Mouse (Mus musculus): ENCODE measurements around the gene Wdr44. TPM values are rescaled to one million over a fixed set of nuclear protein-coding genes. Genes with fewer than 3 reads are reported as not detected.
"Not testable (repeated sequence)": the region's sequence is repeated elsewhere in the genome, so short reads cannot be mapped to it uniquely, and the experiment has no call there.

The Wdr44 gene
- polyA plus RNA-seq, 1 experiment from 2014 or later: 11.1 TPM

GRCm38 (mm10) chrX:23699023-23699422 lies 6.2 kb downstream of the Wdr44 start:
- no peak for ATAC-seq (ENCODE audit: low FRiP score)
- Histone ChIP-seq H3K27ac (no peak overlapping the region), H3K4me1 (no peaks in the 10 kb centered on the region), H3K4me3 (replicated peaks) (no peak overlapping the region), H3K9ac (no peak overlapping the region), H3K36me3 (replicated peaks) (no peaks in the 10 kb centered on the region), H3K9me3 (no peaks in the 10 kb centered on the region), H3K4me2 (no peak overlapping the region), H3K27me3 (no peaks in the 10 kb centered on the region)
- whole genome bisulfite sequencing: 91% methylated on average over 1 of the region's 1 CpGs

GRCm38 (mm10) chrX:23717247-23717646 lies 24.4 kb downstream of the Wdr44 start:
- 84% methylated on average over 1 of the region's 1 CpGs for WGBS
- no peaks in the 10 kb centered on the region for H3K36me3 ChIP-seq (replicated peaks)
- no peak overlapping the region for H3K4me3 ChIP-seq (replicated peaks)
- H3K9ac ChIP-seq: no peak overlapping the region
- H3K27me3 ChIP-seq: no peaks in the 10 kb centered on the region
- no peaks in the 10 kb centered on the region for H3K4me1 ChIP-seq
- H3K9me3 ChIP-seq: no peaks in the 10 kb centered on the region
- no peak for ATAC-seq (ENCODE audit: low FRiP score)
- H3K27ac ChIP-seq: no peak overlapping the region
- H3K4me2 ChIP-seq: no peak overlapping the region

GRCm38 (mm10) chrX:23727463-23727862 lies 34.6 kb downstream of the Wdr44 start:
- Histone ChIP-seq H3K36me3 (replicated peaks) (no peaks in the 10 kb centered on the region), H3K9ac (no peak overlapping the region), H3K27ac (no peak overlapping the region), H3K27me3 (no peaks in the 10 kb centered on the region), H3K4me2 (no peak overlapping the region), H3K4me3 (replicated peaks) (no peak overlapping the region), H3K9me3 (no peaks in the 10 kb centered on the region), H3K4me1 (no peaks in the 10 kb centered on the region)
- ATAC-seq (ENCODE audit: low FRiP score): no peak
- 74% methylated on average over 1 of the region's 1 CpGs for WGBS

GRCm38 (mm10) chrX:23754671-23755070 lies 61.8 kb downstream of the Wdr44 start:
- Histone ChIP-seq H3K27ac (no peak overlapping the region), H3K4me2 (no peak overlapping the region), H3K9me3 (no peaks in the 10 kb centered on the region), H3K4me1 (no peaks in the 10 kb centered on the region), H3K4me3 (replicated peaks) (no peak overlapping the region), H3K9ac (no peak overlapping the region), H3K27me3 (no peaks in the 10 kb centered on the region), H3K36me3 (replicated peaks) (no peaks in the 10 kb centered on the region)
- ATAC-seq (ENCODE audit: low FRiP score): no peak
- 100% methylated on average over 1 of the region's 1 CpGs for WGBS

GRCm38 (mm10) chrX:23767849-23768248 lies 75.0 kb downstream of the Wdr44 start:
- H3K36me3 ChIP-seq (replicated peaks): no peaks in the 10 kb centered on the region
- H3K27me3 ChIP-seq: no peaks in the 10 kb centered on the region
- H3K27ac ChIP-seq: no peak overlapping the region
- H3K4me3 ChIP-seq (replicated peaks): no peak overlapping the region
- ATAC-seq (ENCODE audit: low FRiP score): no peak
- no peaks in the 10 kb centered on the region for H3K9me3 ChIP-seq
- no peaks in the 10 kb centered on the region for H3K4me1 ChIP-seq
- H3K4me2 ChIP-seq: no peak overlapping the region
- 70% methylated on average over 1 of the region's 1 CpGs for WGBS
- no peak overlapping the region for H3K9ac ChIP-seq

- Histone ChIP-seq H3K9me3 (no peaks in the 10 kb centered on the region), H3K4me2 (no peak overlapping the region), H3K36me3 (replicated peaks) (no peaks in the 10 kb centered on the region), H3K27me3 (no peaks in the 10 kb centered on the region), H3K4me3 (replicated peaks) (no peak overlapping the region), H3K27ac (no peak overlapping the region), H3K4me1 (no peaks in the 10 kb centered on the region), H3K9ac (no peak overlapping the region)
- 98% methylated on average over 3 of the region's 3 CpGs for WGBS
- ATAC-seq (ENCODE audit: low FRiP score): no peak
These were observed 114.3 kb downstream of the Wdr44 start for GRCm38 (mm10) chrX:23807125-23807524.

- Histone ChIP-seq H3K36me3 (replicated peaks) (no peaks in the 10 kb centered on the region), H3K4me3 (replicated peaks) (no peak overlapping the region), H3K27ac (no peak overlapping the region), H3K9me3 (no peaks in the 10 kb centered on the region), H3K27me3 (no peaks in the 10 kb centered on the region), H3K9ac (no peak overlapping the region), H3K4me1 (no peaks in the 10 kb centered on the region), H3K4me2 (no peak overlapping the region)
- no peak for ATAC-seq (ENCODE audit: low FRiP score)
- WGBS: 88% methylated on average over 2 of the region's 2 CpGs
These were observed 117.5 kb downstream of the Wdr44 start for GRCm38 (mm10) chrX:23810365-23810764.

- 68% methylated on average over 1 of the region's 1 CpGs for WGBS
These were observed 120.4 kb downstream of the Wdr44 start for GRCm38 (mm10) chrX:23813287-23813686.

GRCm38 (mm10) chrX:23822885-23823284 lies 130.0 kb downstream of the Wdr44 start:
- not testable (repeated sequence) for H3K9me3 ChIP-seq; H3K9ac ChIP-seq; H3K4me2 ChIP-seq; ATAC-seq (ENCODE audit: low FRiP score); H3K4me1 ChIP-seq; H3K27ac ChIP-seq; H3K27me3 ChIP-seq; H3K36me3 ChIP-seq (replicated peaks); H3K4me3 ChIP-seq (replicated peaks)
- 91% methylated on average over 6 of the region's 6 CpGs for WGBS

More at GRCm38 (mm10) chrX:23813287-23813686, 120.4 kb downstream of the Wdr44 start:
- not testable (repeated sequence) for H3K4me2 ChIP-seq; H3K27ac ChIP-seq; H3K36me3 ChIP-seq (replicated peaks); H3K27me3 ChIP-seq; H3K9ac ChIP-seq; ATAC-seq (ENCODE audit: low FRiP score); H3K4me3 ChIP-seq (replicated peaks); H3K4me1 ChIP-seq; H3K9me3 ChIP-seq

GRCm38 (mm10) chrX:23823398-23824023 lies 130.7 kb downstream of the Wdr44 start:
- H3K36me3 ChIP-seq (replicated peaks): no peaks in the 10 kb centered on the region
- H3K4me3 ChIP-seq (replicated peaks): no peak overlapping the region
- ATAC-seq (ENCODE audit: low FRiP score): no peak
- H3K4me2 ChIP-seq: no peak overlapping the region
- no peaks in the 10 kb centered on the region for H3K27me3 ChIP-seq
- H3K27ac ChIP-seq: no peak overlapping the region
- no peaks in the 10 kb centered on the region for H3K4me1 ChIP-seq
- no peaks in the 10 kb centered on the region for H3K9me3 ChIP-seq
- 76% methylated on average over 19 of the region's 19 CpGs for whole genome bisulfite sequencing
- no peak overlapping the region for H3K9ac ChIP-seq

- H3K36me3 ChIP-seq (replicated peaks); H3K27me3 ChIP-seq; ATAC-seq (ENCODE audit: low FRiP score); H3K9me3 ChIP-seq; H3K4me2 ChIP-seq; H3K4me1 ChIP-seq; H3K27ac ChIP-seq; H3K4me3 ChIP-seq (replicated peaks); H3K9ac ChIP-seq: not testable (repeated sequence)
- 88% methylated on average over 11 of the region's 11 CpGs for WGBS
These were observed 140.9 kb downstream of the Wdr44 start for GRCm38 (mm10) chrX:23833784-23834183.

- no peak for ATAC-seq (ENCODE audit: low FRiP score)
- Histone ChIP-seq H3K36me3 (replicated peaks) (no peaks in the 10 kb centered on the region), H3K9me3 (no peaks in the 10 kb centered on the region), H3K4me2 (no peak overlapping the region), H3K27me3 (no peaks in the 10 kb centered on the region), H3K4me1 (no peaks in the 10 kb centered on the region), H3K27ac (no peak overlapping the region), H3K9ac (no peak overlapping the region), H3K4me3 (replicated peaks) (no peak overlapping the region)
- WGBS: 77% methylated on average over 1 of the region's 1 CpGs
These were observed 148.1 kb downstream of the Wdr44 start for GRCm38 (mm10) chrX:23840921-23841320.

Data from forebrain, embryonic 12.5 days (tissue).